Mouse (Mus musculus) small intestine, adult 2 months (tissue): ENCODE results near the gene Dlg2.

Experiments used
- CTCF ChIP-seq: fragments of 200-500 bp; IDR thresholded peaks from 2 replicates; pipeline ENCODE4 v1.5.1; 2012; ENCODE audit warnings: low read depth, mild to moderate bottlenecking, control low read depth, inconsistent platforms, low read length, moderate library complexity, mixed read lengths; ENCODE audit not compliant: insufficient replicate concordance, insufficient read length; ENCODE audit errors: extremely low read depth
- POLR2A ChIP-seq: fragments of 200-500 bp; IDR thresholded peaks from 2 replicates; pipeline ENCODE4 v1.6.1; 2012; ENCODE audit warnings: low read depth, mild to moderate bottlenecking, control low read depth, inconsistent platforms, low read length, moderate library complexity

DNA sequence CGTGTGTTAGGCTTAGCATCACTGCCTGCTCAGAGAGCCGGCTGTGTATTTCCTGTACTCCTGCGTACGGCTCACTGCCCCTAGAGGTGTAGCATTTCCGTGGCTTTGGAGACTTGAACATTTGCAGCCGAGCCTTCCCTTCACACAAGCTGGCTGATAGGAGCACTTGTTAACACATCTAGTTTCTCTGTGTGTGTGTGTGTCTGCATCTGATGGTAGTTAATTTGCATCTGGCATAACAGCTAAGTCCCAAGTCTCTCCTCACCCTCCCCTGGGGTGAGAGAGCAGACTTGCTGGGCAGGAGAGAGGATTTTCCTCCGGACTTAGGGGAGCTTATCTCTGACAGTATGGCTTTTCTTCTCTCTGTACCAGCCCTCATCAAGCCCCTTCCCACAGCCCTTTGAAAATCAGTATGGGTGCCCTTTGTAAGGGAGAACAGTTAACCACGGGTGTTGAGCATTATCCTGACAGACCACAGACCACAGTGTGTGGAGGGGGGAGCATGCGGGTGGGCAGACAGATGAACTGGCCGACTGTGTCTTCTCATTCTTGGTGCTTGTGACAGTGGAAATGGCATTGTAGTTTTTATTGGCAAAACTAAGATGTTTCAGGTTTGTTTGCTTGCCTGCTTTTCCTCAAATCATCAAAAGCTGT, 1705.6 kb downstream of the Dlg2 start:
- TF ChIP-seq CTCF, result no peak
- TF ChIP-seq POLR2A, result no peak
